Mouse (Mus musculus) limb, embryonic 12.5 days (tissue): ENCODE measurements at regions not wholly inside any gene's neighbourhood (a gene's known extent, or its start where the extent isn't known, plus 50 kb on each side); places are given as distances from the start of the nearest gene placed in this dataset.

ENCODE experiments used
- ATAC-seq: fragments of 200-750 bp; cut with Nextera tagmentation; 2 replicates; pipeline ENCODE4 v1.8.0; 2017; ENCODE audit warnings: low read depth, moderate TSS enrichment; ENCODE audit not compliant: insufficient number of reproducible peaks, insufficient read depth, low FRiP score, low TSS enrichment
- H3K27ac ChIP-seq: fragments of 300-500 bp; sonication (generic); 2 replicates; pipeline ENCODE4 v1.5.1; 2016; ENCODE audit warnings: mild to moderate bottlenecking, moderate library complexity
- H3K27me3 ChIP-seq: fragments of 300-500 bp; sonication (generic); 2 replicates; pipeline ENCODE4 v1.6.1; 2016; ENCODE audit warnings: mild to moderate bottlenecking, moderate library complexity
- H3K36me3 ChIP-seq: fragments of 300-500 bp; sonication (generic); 2 replicates; pipeline ENCODE4 v1.6.1; 2016; ENCODE audit warnings: mild to moderate bottlenecking, moderate library complexity
- H3K4me1 ChIP-seq: fragments of 300-500 bp; sonication (generic); replicated peaks from 2 replicates; pipeline ENCODE4 v1.6.1; 2016
- H3K4me2 ChIP-seq: fragments of 300-500 bp; sonication (generic); 2 replicates; pipeline ENCODE4 v1.6.1; 2016; ENCODE audit warnings: mild to moderate bottlenecking, moderate library complexity
- H3K4me3 ChIP-seq: fragments of 300-500 bp; sonication (generic); replicated peaks from 2 replicates; pipeline ENCODE4 v1.5.1; 2016; ENCODE audit warnings: mild to moderate bottlenecking
- H3K9ac ChIP-seq: fragments of 300-500 bp; sonication (generic); replicated peaks from 2 replicates; pipeline ENCODE4 v1.6.1; 2016; ENCODE audit warnings: mild to moderate bottlenecking, moderate library complexity
- H3K9me3 ChIP-seq: fragments of 300-500 bp; sonication (generic); 2 replicates; pipeline ENCODE4 v1.6.1; 2016; ENCODE audit warnings: mild to moderate bottlenecking, moderate library complexity
- WGBS: fragments of 180-500 bp; shearing (Covaris S2); methylation state at CpG from one replicate; pipeline ENCODE4 v1.1.7; 2016; 5-methylcytosine and 5-hydroxymethylcytosine counted together

DNA sequence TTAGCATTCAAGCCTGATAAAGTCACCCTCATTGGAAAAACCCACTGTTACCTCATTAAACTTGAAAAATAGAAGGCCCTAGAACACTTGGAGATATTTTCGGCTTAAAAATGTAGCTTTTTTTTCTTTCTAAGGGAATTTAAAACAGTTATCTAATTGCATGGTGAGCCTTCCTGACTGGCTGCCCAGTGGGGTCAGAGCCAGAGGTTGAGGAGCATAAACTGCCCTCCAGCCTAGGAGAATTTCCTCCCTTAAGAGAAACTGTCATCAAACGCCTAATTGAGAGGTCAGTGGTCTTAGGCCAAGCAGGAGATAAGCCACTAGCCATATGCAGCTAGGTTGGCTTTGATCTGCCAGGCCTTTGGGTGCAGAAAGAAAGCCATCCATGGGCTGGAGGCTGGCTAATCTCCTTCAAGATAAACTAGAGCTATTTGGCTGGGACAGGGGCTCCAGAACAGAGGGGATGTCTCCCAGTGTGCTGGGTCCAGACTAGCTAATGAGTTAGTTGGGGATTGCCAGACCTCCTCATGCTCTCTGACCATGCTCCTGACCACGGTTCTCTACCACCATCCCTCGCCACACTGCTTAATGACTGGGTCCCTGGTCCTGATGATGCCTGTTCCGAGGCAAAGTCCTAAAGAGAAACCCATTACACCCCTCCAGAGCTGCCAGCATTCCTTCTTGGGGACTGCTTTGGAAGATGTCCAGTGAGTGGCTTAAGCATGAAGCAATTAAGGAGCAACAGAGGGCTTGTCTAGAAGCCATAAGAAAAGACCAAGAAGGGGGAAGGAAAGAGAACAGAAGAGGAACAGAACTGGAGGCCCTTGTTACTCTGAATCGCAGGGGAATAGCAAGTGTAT lies 199.2 kb downstream of the Wdr11 start:
- no peak overlapping the region for H3K9ac ChIP-seq
- H3K36me3 ChIP-seq: no peaks in the 10 kb centered on the region
- no peaks in the 10 kb centered on the region for H3K9me3 ChIP-seq
- WGBS: 52% methylated on average over 6 of the region's 6 CpGs
- ATAC-seq: no peak
- H3K4me2 ChIP-seq: no peak overlapping the region
- H3K4me1 ChIP-seq: peaks cover 13% of the 10 kb centered on the region; the same call in 1 of the 2 replicates
- peaks cover 28% of the 10 kb centered on the region; the same call in 1 of the 2 replicates for H3K27me3 ChIP-seq
- no peak overlapping the region for H3K4me3 ChIP-seq
- no peak overlapping the region for H3K27ac ChIP-seq

DNA sequence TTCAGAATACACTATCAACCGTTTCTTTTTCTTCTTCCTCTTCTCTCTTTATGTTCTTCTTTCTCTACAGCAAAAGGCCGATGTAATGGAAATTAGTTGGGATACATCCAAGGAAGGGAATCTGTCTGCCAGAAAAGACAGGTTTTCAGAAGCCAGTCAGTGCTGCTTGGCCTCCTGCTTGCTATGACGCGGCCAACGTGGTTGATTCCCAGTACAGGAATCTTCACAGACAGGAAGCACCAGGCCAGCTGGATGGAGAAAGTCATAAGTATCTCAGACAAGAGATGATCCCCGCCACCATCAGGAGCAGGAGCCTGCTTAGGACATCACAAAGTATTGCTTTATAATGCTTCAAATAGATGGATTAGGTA lies 199.8 kb downstream of the Wdr11 start:
- H3K36me3 ChIP-seq: no peaks in the 10 kb centered on the region
- H3K9me3 ChIP-seq: no peaks in the 10 kb centered on the region
- WGBS: 94% methylated on average over 6 of the region's 6 CpGs
- no peak overlapping the region for H3K4me2 ChIP-seq
- no peak overlapping the region for H3K27ac ChIP-seq
- no peak overlapping the region for H3K4me3 ChIP-seq
- peaks cover 22% of the 10 kb centered on the region; the same call in 1 of the 2 replicates for H3K27me3 ChIP-seq
- no peak for ATAC-seq
- peaks cover 13% of the 10 kb centered on the region; the same call in 1 of the 2 replicates for H3K4me1 ChIP-seq
- no peak overlapping the region for H3K9ac ChIP-seq

DNA sequence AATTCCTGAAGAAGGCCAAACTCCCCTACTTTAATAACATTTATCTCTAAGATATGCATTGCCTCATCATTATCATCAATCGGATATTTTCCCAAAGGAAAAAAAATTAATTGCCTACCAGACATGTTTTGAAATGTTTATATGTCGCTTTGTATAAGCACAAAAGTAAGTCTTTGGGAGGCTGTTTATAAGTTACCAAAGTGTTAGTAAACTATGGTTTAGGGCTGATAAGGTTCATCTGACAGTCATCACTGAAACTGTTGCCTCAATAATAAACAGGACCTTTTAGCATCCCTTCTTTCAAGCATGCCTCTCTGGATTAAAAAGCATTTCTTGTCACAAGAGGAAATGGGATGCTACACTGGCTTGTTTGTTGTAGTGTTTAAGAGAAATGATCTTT lies 202.1 kb downstream of the Wdr11 start:
- Histone ChIP-seq H3K4me2 (no peak overlapping the region), H3K9me3 (no peaks in the 10 kb centered on the region), H3K36me3 (no peaks in the 10 kb centered on the region), H3K9ac (no peak overlapping the region), H3K27ac (no peak overlapping the region), H3K4me1 (peaks cover 12% of the 10 kb centered on the region; the same call in 1 of the 2 replicates), H3K4me3 (no peak overlapping the region), H3K27me3 (peaks cover 15% of the 10 kb centered on the region; the same call in 1 of the 2 replicates)
- WGBS: 89% methylated on average over 2 of the region's 2 CpGs
- no peak for ATAC-seq

DNA sequence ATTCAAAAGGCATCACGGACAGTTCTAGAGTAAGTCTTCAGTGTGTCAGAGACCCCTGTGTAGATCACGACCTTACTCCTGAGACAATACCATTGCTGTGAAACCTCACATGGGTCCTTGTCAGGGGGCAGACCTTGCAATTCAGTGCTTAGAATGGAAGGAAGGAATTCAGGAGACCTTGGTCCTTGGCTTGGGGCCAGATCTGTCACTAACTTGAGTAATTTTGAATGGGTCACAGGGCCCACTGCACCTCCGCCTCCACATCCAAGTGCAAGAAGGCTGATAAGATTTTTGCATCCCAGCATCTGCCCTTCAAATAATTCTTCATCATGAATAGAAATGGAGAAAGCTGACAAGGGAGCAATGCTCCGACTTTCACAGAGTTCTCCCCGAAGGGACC lies 202.6 kb downstream of the Wdr11 start:
- ATAC-seq: no peak
- no peak overlapping the region for H3K4me2 ChIP-seq
- peaks cover 8% of the 10 kb centered on the region; the same call in 1 of the 2 replicates for H3K4me1 ChIP-seq
- H3K9me3 ChIP-seq: no peaks in the 10 kb centered on the region
- H3K4me3 ChIP-seq: no peak overlapping the region
- no peak overlapping the region for H3K9ac ChIP-seq
- no peak overlapping the region for H3K27ac ChIP-seq
- peaks cover 15% of the 10 kb centered on the region; the same call in 1 of the 2 replicates for H3K27me3 ChIP-seq
- 90% methylated on average over 5 of the region's 5 CpGs for WGBS
- no peaks in the 10 kb centered on the region for H3K36me3 ChIP-seq

DNA sequence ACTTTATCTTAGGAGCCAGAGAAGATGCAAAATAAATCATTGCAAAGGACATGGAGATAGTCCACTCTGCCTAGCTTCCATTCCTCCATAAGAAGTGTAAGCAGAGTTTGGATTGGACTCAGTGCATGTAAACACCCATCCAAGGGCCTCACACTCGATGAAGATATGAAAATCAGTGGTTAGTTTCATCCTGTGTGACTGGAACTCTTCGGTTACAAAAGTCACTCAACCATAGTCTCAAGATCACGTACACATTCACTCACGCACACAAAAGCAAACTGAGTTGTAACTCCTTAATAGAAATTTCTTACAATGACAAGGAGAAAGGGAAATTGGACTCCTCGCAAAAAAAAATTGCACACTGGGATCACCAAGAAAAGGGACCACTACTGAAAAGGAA lies 206.9 kb downstream of the Wdr11 start:
- Histone ChIP-seq H3K9ac (no peak overlapping the region), H3K4me1 (peaks cover 15% of the 10 kb centered on the region), H3K4me2 (no peak overlapping the region), H3K4me3 (no peak overlapping the region), H3K36me3 (no peaks in the 10 kb centered on the region), H3K27me3 (peaks cover 3% of the 10 kb centered on the region; the same call in 1 of the 2 replicates), H3K27ac (no peak overlapping the region), H3K9me3 (no peaks in the 10 kb centered on the region)
- no peak for ATAC-seq
- 89% methylated on average over 5 of the region's 5 CpGs for WGBS

DNA sequence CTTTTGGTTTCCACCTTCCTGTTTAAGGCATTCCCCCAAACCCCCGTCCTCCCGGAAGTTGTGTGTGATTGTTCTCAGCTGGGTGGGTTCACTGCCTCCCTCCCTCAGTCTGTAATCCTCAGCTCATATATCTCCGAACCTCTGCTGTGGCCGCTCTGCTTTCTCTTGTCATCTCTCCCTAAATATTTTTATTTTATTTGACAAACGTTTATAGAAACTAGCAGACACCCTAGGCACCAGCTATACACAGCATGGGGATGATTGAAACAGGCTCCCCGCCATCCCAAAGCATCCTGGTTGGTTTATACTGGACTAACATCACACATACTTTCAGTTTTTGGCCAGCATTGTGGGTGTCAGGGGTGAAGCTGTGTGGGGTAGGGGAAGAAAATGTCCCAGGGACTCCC lies 208.8 kb downstream of the Wdr11 start:
- no peaks in the 10 kb centered on the region for H3K36me3 ChIP-seq
- no peak overlapping the region for H3K4me2 ChIP-seq
- H3K4me1 ChIP-seq: peaks cover 19% of the 10 kb centered on the region
- no peak for ATAC-seq
- no peaks in the 10 kb centered on the region for H3K9me3 ChIP-seq
- WGBS: 54% methylated on average over 6 of the region's 6 CpGs
- no peak overlapping the region for H3K4me3 ChIP-seq
- H3K9ac ChIP-seq: no peak overlapping the region
- no peak overlapping the region for H3K27ac ChIP-seq
- H3K27me3 ChIP-seq: peaks cover 10% of the 10 kb centered on the region

DNA sequence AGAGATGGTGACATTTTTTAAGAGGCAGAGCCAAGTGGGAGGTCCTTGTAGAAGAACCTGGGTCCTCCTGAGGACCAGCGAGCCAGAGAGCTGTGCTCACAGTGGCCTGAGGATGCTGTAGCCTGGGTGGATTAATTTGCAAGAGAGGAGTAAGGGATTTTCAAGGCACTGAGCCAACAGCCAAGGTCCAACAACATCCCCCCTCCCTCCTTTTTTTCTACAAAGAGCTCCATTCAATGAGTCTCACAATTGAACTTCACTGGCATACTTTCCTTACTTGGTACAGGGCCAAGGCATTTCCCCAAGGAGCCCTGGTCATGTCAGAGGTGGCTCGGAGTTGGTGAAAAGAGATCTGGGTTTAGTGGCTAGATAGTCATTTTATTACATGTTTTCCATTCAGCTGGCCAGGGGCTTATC lies 209.8 kb downstream of the Wdr11 start:
- Histone ChIP-seq H3K9me3 (no peaks in the 10 kb centered on the region), H3K9ac (no peak overlapping the region), H3K4me2 (no peak overlapping the region), H3K27me3 (peaks cover 10% of the 10 kb centered on the region), H3K4me1 (peaks cover 19% of the 10 kb centered on the region), H3K36me3 (no peaks in the 10 kb centered on the region), H3K27ac (peak overlapping the region; percentile 74), H3K4me3 (no peak overlapping the region)
- WGBS: 64% methylated on average over 2 of the region's 2 CpGs
- no peak for ATAC-seq

DNA sequence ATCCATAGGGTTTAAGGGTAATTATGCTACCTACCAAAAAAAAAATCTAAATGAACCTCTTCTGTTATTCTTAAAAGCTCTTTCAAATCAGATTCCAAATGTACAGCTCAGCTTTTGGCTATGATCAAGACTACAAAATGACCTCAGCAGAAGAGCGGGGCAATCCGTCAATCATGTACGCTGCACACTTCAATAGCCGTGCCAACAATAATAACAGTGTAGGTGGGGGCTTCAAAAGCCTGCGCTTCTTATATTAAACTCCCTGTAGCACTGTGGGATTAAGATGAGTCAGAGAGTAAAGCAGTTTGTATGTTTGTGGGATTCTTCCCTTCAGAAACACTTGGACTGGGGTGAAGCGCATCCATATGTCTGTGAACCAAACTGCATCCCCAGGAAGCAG lies 210.5 kb downstream of the Wdr11 start:
- no peaks in the 10 kb centered on the region for H3K9me3 ChIP-seq
- ATAC-seq: no peak
- H3K4me2 ChIP-seq: no peak overlapping the region
- 81% methylated on average over 6 of the region's 6 CpGs for WGBS
- peak overlapping the region; percentile 26; the same call in 1 of the 2 replicates for H3K27ac ChIP-seq
- H3K4me3 ChIP-seq: no peak overlapping the region
- peaks cover 19% of the 10 kb centered on the region for H3K4me1 ChIP-seq
- peaks cover 10% of the 10 kb centered on the region for H3K27me3 ChIP-seq
- no peaks in the 10 kb centered on the region for H3K36me3 ChIP-seq
- no peak overlapping the region for H3K9ac ChIP-seq

DNA sequence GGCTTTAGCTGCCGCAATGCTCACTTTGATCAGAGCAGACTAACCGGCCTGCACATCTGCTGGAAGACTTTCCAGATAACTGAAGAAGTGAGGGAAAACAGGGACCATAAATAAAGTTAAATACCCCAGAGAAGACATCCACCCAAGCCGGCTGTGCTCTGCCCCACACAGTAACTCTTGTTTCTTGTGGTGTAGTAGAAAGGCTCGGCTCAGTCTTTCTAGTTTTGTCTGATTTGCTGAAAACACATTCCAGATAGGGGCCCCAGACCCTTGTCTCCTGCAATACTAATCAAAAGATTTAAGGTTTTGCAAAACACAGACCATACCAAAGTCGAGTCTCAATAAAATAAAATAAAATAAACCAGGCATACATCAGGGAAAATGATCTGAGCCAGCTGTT lies 213.7 kb downstream of the Wdr11 start:
- Histone ChIP-seq H3K27ac (no peak overlapping the region), H3K4me1 (peaks cover 19% of the 10 kb centered on the region), H3K9ac (no peak overlapping the region), H3K27me3 (peaks cover 7% of the 10 kb centered on the region), H3K36me3 (no peaks in the 10 kb centered on the region), H3K9me3 (no peaks in the 10 kb centered on the region), H3K4me2 (no peak overlapping the region), H3K4me3 (no peak overlapping the region)
- 16% methylated on average over 5 of the region's 5 CpGs for WGBS
- no peak for ATAC-seq

DNA sequence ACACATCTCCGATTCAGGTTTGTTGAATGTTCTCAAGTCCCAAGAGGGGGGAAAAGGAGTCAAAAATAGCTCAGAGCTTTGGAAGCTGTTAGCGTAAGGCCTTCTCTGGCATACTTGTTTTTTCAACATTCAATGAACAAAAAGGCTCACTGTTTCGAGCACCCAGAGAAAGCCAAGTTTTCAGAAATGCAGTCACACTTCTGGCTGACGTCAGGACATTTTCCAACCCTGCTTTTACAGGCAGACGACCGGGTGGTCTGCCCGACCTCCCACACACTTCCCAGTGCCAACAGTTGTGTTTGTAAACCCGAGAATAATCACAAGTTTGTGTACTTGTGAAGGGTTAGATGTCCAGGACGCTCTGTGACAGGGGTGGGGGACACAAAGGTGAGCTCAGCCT lies 218.5 kb downstream of the Wdr11 start:
- Histone ChIP-seq H3K27me3 (0 out of 2 replicates have a peak, but pooled peaks cover 3% of the 10 kb centered on the region), H3K4me2 (no peak overlapping the region), H3K4me3 (no peak overlapping the region), H3K9ac (no peak overlapping the region), H3K27ac (peak overlapping the region; percentile 85), H3K36me3 (no peaks in the 10 kb centered on the region), H3K4me1 (peaks cover 12% of the 10 kb centered on the region), H3K9me3 (no peaks in the 10 kb centered on the region)
- 46% methylated on average over 9 of the region's 9 CpGs for WGBS
- ATAC-seq: no peak

DNA sequence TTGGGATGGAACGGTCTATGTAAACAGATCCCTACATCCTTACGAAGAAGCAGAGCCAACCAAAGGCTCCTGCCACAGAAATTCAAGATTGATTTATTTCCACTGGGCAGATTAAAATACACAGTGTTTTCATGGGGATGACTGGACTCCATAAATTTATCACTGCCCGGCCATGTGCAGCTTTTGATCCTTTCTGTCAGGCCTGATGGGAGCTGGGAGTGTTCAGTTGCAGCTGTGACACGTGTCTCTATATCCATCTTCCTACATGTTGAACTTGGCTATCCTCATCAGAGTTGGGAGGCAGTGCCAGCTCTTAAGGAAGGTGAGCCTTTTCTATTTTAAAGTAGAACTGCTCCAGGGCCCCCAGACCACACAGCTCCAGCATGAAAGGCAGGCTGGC lies 218.9 kb downstream of the Wdr11 start:
- H3K27ac ChIP-seq: peak overlapping the region; percentile 85
- ATAC-seq: no peak

More for the DNA sequence above, 218.9 kb downstream of the Wdr11 start:
- 0 out of 2 replicates have a peak, but pooled peaks cover 3% of the 10 kb centered on the region for H3K27me3 ChIP-seq
- 0 out of 2 replicates have a peak, but pooled peaks cover 9% of the 10 kb centered on the region for H3K4me1 ChIP-seq
- H3K4me3 ChIP-seq: no peak overlapping the region
- no peaks in the 10 kb centered on the region for H3K36me3 ChIP-seq
- H3K4me2 ChIP-seq: no peak overlapping the region
- no peak overlapping the region for H3K9ac ChIP-seq
- WGBS: 52% methylated on average over 4 of the region's 4 CpGs
- no peaks in the 10 kb centered on the region for H3K9me3 ChIP-seq
